Mouse (Mus musculus) urinary bladder, postnatal 14 days (tissue): ENCODE measurements around the gene Lrp2.

ENCODE experiments used
- DNase-seq: peaks from one replicate; pipeline ENCODE4 v3.0.0; 2021; ENCODE audit warnings: low spot score

The Lrp2 gene

GRCm38 (mm10) chr2:69400866-69401604 lies 184.8 kb downstream of the Lrp2 start:
- peak; percentile 32 for DNase-seq

- DNase-seq: no peak
Measured at GRCm38 (mm10) chr2:69396760-69397435, 189.0 kb downstream of the Lrp2 start.

GRCm38 (mm10) chr2:69395597-69396248 lies 190.1 kb downstream of the Lrp2 start:
- DNase-seq: no peak

- DNase-seq: no peak
Measured at GRCm38 (mm10) chr2:69393947-69394346, 191.9 kb downstream of the Lrp2 start.

GRCm38 (mm10) chr2:69386118-69386871 lies 199.6 kb downstream of the Lrp2 start:
- no peak for DNase-seq

GRCm38 (mm10) chr2:69382838-69383237 lies 203.0 kb downstream of the Lrp2 start:
- no peak for DNase-seq

- DNase-seq: no peak
Measured at GRCm38 (mm10) chr2:69381740-69382139, 204.1 kb downstream of the Lrp2 start.

GRCm38 (mm10) chr2:69380281-69380680 lies 205.6 kb downstream of the Lrp2 start, which contains the start of gene Dhrs9:
Gene Dhrs9 (plus strand): TSS chr2:69380445.
- DNase-seq: peak; percentile 67

- DNase-seq: no peak
Measured at GRCm38 (mm10) chr2:69379801-69380200, 206.1 kb downstream of the Lrp2 start.

GRCm38 (mm10) chr2:69376780-69377179 lies 209.1 kb downstream of the Lrp2 start:
- no peak for DNase-seq
